Mouse (Mus musculus) CH12.LX (cell line): ENCODE measurements around the gene Gcfc2.

Source experiments
- CHD2 ChIP-seq: IDR thresholded peaks from 2 replicates; pipeline ENCODE4 v1.6.1; 2011; ENCODE audit warnings: low read length, improper control_type of control experiment
- CTCF ChIP-seq, 2 experiments: IDR thresholded peaks in 1 of 2; conservative IDR thresholded peaks in 1 of 2; 2 replicates each; pipeline ENCODE4 v1.5.1; 2011 to 2012; ENCODE audit warnings: low read depth in 2 of 2, low read length in 2 of 2, improper control_type of control experiment in 1 of 2, inconsistent platforms in 1 of 2, mild to moderate bottlenecking in 1 of 2, moderate library complexity in 1 of 2
- EP300 ChIP-seq: IDR thresholded peaks from 2 replicates; pipeline ENCODE4 v1.6.1; 2011; ENCODE audit warnings: low read length, improper control_type of control experiment
- ETS1 ChIP-seq: conservative IDR thresholded peaks from 2 replicates; pipeline ENCODE4 v1.6.1; 2012; ENCODE audit warnings: low read depth, mild to moderate bottlenecking, inconsistent platforms, low read length, improper control_type of control experiment, moderate library complexity
- JUN ChIP-seq: IDR thresholded peaks from 2 replicates; pipeline ENCODE4 v1.6.1; 2011; ENCODE audit warnings: low read depth, mild to moderate bottlenecking, low read length, improper control_type of control experiment, moderate library complexity; ENCODE audit not compliant: insufficient read depth
- MAFK ChIP-seq: IDR thresholded peaks from 2 replicates; pipeline ENCODE4 v1.6.1; 2011; ENCODE audit warnings: low read length, improper control_type of control experiment; ENCODE audit not compliant: insufficient replicate concordance
- MYC ChIP-seq: IDR thresholded peaks from 2 replicates; pipeline ENCODE4 v1.6.1; 2011; ENCODE audit warnings: low read depth, mild to moderate bottlenecking, improper control_type of control experiment, low read length
- POLR2AphosphoS2 ChIP-seq: IDR thresholded peaks from 2 replicates; pipeline ENCODE4 v1.6.1; 2011; ENCODE audit warnings: low read depth, low read length, improper control_type of control experiment
- USF1 ChIP-seq: IDR thresholded peaks from 2 replicates; pipeline ENCODE4 v1.6.1; 2014; ENCODE audit warnings: low read depth, mild to moderate bottlenecking, inconsistent platforms, low read length, improper control_type of control experiment
- ZC3H11A ChIP-seq: IDR thresholded peaks from 2 replicates; pipeline ENCODE4 v1.6.1; 2012; ENCODE audit warnings: low read depth, mild to moderate bottlenecking, inconsistent platforms, low read length, improper control_type of control experiment
- ZNF384 ChIP-seq: IDR thresholded peaks from 2 replicates; pipeline ENCODE4 v1.6.1; 2012; ENCODE audit warnings: low read depth, low read length, improper control_type of control experiment, inconsistent platforms

- TF ChIP-seq JUN (no peak), POLR2AphosphoS2 (no peak), ETS1 (no peak), ZC3H11A (no peak), ZNF384 (no peak), USF1 (no peak), CTCF (conservative IDR thresholded peaks at IDR 0.05 in 1 of 2, IDR thresholded peaks at IDR 0.05 in 1 of 2; ENCODE audit: low read depth in 2 of 2, low read length in 2 of 2) (no peak), CHD2 (no peak), EP300 (no peak), MYC (no peak), MAFK (no peak)
These were observed 62.7 kb downstream of the Gcfc2 start for GRCm38 (mm10) chr6:81986171-81986570.
